In genomic region chr12:33000402-33000801, GRCm38 (mm10) we compare ENCODE assay signal across 20 mouse cellular contexts. TPM values are rescaled to one million over a fixed set of nuclear protein-coding genes. Genes with fewer than 3 reads are reported as not detected.
DNase-seq lines count a peak whose midpoint lies in the region; ATAC-seq and TF ChIP-seq lines count a peak whose summit lies in the region.
"Had no signal": no experiment of that assay in that cellular context is flagged by ENCODE, and none has a peak within 500 bp of the region (broad histone marks: within the 10 kb centered on the region; RNA-seq: fewer than 3 reads in every experiment).

No protein-coding gene starts in this region.

- 45% methylated on average over 4 of the region's 4 CpGs for WGBS in heart, postnatal 0 days
- WGBS in midbrain, embryonic 10.5 days, result 75% methylated on average over 4 of the region's 4 CpGs
- 72% methylated on average over 4 of the region's 4 CpGs for WGBS in midbrain, embryonic 11.5 days

- no peak overlapping the region for H3K4me2 ChIP-seq in heart, postnatal 0 days (ENCODE audit: low read depth, low read length)
- H3K4me2 ChIP-seq in midbrain, embryonic 11.5 days, result no peak overlapping the region
- H3K4me2 ChIP-seq: embryonic facial prominence, embryonic 15.5 days; heart, embryonic 11.5 days; kidney, embryonic 15.5 days had no signal

- no peak overlapping the region for H3K4me3 ChIP-seq in heart, postnatal 0 days (ENCODE audit: low read depth, low read length)
- no peak overlapping the region for H3K4me3 ChIP-seq in midbrain, embryonic 10.5 days
- no peak overlapping the region for H3K4me3 ChIP-seq in midbrain, embryonic 11.5 days (ENCODE audit: low read depth, low read length)
- H3K4me3 ChIP-seq: embryonic facial prominence, embryonic 15.5 days; gastrocnemius, adult 2 months; kidney, embryonic 15.5 days had no signal

- H3K4me1 ChIP-seq in heart, postnatal 0 days (ENCODE audit: control insufficient read depth, insufficient read depth), result peaks cover 12% of the 10 kb centered on the region
- H3K4me1 ChIP-seq in midbrain, embryonic 10.5 days, result peaks cover 14% of the 10 kb centered on the region
- no peaks in the 10 kb centered on the region for H3K4me1 ChIP-seq in midbrain, embryonic 11.5 days (ENCODE audit: control insufficient read depth, insufficient read depth, low read length)
- H3K4me1 ChIP-seq: kidney, embryonic 15.5 days had no signal

- H3K36me3 ChIP-seq in heart, postnatal 0 days (replicated peaks; ENCODE audit: control insufficient read depth, insufficient read depth, low read length), result no peaks in the 10 kb centered on the region
- H3K36me3 ChIP-seq in midbrain, embryonic 10.5 days, result no peaks in the 10 kb centered on the region
- H3K36me3 ChIP-seq in midbrain, embryonic 11.5 days (ENCODE audit: control insufficient read depth, insufficient read depth, low read length), result no peaks in the 10 kb centered on the region
- H3K36me3 ChIP-seq: embryonic facial prominence, embryonic 15.5 days; kidney, embryonic 15.5 days had no signal

- TF ChIP-seq EP300 in heart, postnatal 0 days (IDR thresholded peaks at IDR 0.05; ENCODE audit: low read depth), result no peak

- peak; percentile 23 for DNase-seq in heart, postnatal 0 days (ENCODE audit: low spot score)
- DNase-seq in heart, postnatal 25 days (ENCODE audit: low spot score), result no peak
- peak; percentile 3 for DNase-seq in midbrain, embryonic 10.5 days (ENCODE audit: low spot score)
- DNase-seq in midbrain, embryonic 11.5 days (ENCODE audit: low spot score, missing footprints), result no peak
- DNase-seq in NIH3T3 (ENCODE audit: low read depth), result peak; percentile 53
- DNase-seq: adrenal gland, postnatal 10 days; cerebellum, adult 8-10 months; cerebellum, postnatal 36 days; embryo, embryonic 11 days; gastrocnemius, adult 2 months; heart, postnatal 10 days; kidney, adult 11 months; kidney, postnatal 36 days; layer of hippocampus, postnatal 36 days; lung, postnatal 10 days had no signal

- TF ChIP-seq CTCF in heart, postnatal 0 days (IDR thresholded peaks at IDR 0.05; ENCODE audit: low read depth), result no peak

- intact Hi-C loops in heart, postnatal 25 days (cut with DNase I), result no loop called here

- no peaks in the 10 kb centered on the region for H3K27me3 ChIP-seq in heart, postnatal 0 days (ENCODE audit: control insufficient read depth, insufficient read depth, low read length)
- H3K27me3 ChIP-seq in midbrain, embryonic 10.5 days (ENCODE audit: low read depth, poor library complexity, severe bottlenecking), result no peaks in the 10 kb centered on the region
- H3K27me3 ChIP-seq in midbrain, embryonic 11.5 days (ENCODE audit: control insufficient read depth, insufficient read depth, low read length), result no peaks in the 10 kb centered on the region
- H3K27me3 ChIP-seq: embryonic facial prominence, embryonic 15.5 days; kidney, embryonic 15.5 days had no signal

- H3K9me3 ChIP-seq in heart, postnatal 0 days (replicated peaks; ENCODE audit: control insufficient read depth, low read length), result no peaks in the 10 kb centered on the region
- no peaks in the 10 kb centered on the region for H3K9me3 ChIP-seq in midbrain, embryonic 10.5 days (replicated peaks)
- H3K9me3 ChIP-seq in midbrain, embryonic 11.5 days (ENCODE audit: control insufficient read depth, low read length), result no peaks in the 10 kb centered on the region
- H3K9me3 ChIP-seq: embryonic facial prominence, embryonic 15.5 days; kidney, embryonic 15.5 days had no signal

- no peak overlapping the region for H3K9ac ChIP-seq in heart, postnatal 0 days (replicated peaks; ENCODE audit: low read depth, low read length)
- no peak overlapping the region for H3K9ac ChIP-seq in midbrain, embryonic 11.5 days (ENCODE audit: low read length)
- H3K9ac ChIP-seq: embryonic facial prominence, embryonic 15.5 days; kidney, embryonic 15.5 days had no signal

- H3K27ac ChIP-seq in heart, postnatal 0 days (ENCODE audit: low read depth), result no peak overlapping the region
- no peak overlapping the region for H3K27ac ChIP-seq in midbrain, embryonic 10.5 days (replicated peaks)
- H3K27ac ChIP-seq in midbrain, embryonic 11.5 days (ENCODE audit: low read depth, low read length), result no peak overlapping the region
- H3K27ac ChIP-seq: embryonic facial prominence, embryonic 15.5 days; gastrocnemius, adult 2 months; kidney, embryonic 15.5 days had no signal

- no peak for ATAC-seq in heart, postnatal 0 days (ENCODE audit: insufficient read depth, low read depth)
- no peak for ATAC-seq in midbrain, embryonic 11.5 days (ENCODE audit: low FRiP score)
- peak; percentile 17; the same call in 1 of the 2 replicates for ATAC-seq in granulocyte monocyte progenitor cell, adult 5-6 weeks (replicated peaks; ENCODE audit: poor library complexity, severe bottlenecking)
- ATAC-seq in inflammation-experienced regulatory T-cells, adult 6 months, result no peak

RNA-seq across cellular contexts. Expression of gene Sypl, which starts 46.7 kb away (rescaled TPM):
- total RNA-seq in heart, postnatal 0 days (2014; rRNA removed; ENCODE audit: low replicate concordance), result 25.2 and 45.0 TPM in 2 replicates
- 91.1 and 96.3 TPM in 2 replicates for polyA plus RNA-seq in heart, postnatal 0 days (2015; fragmentation: Nextera tagmentation; extraction: Ambion mirVana)
- total RNA-seq in heart, postnatal 25 days (2021), result 10 to 100 TPM; 85.3 to 86.1 TPM
- polyA plus RNA-seq in midbrain, embryonic 10.5 days (2016; fragmentation: Nextera tagmentation; extraction: Ambion mirVana), result 41.7 and 47.7 TPM in 2 replicates
- 45.3 and 52.8 TPM in 2 replicates for polyA plus RNA-seq in midbrain, embryonic 11.5 days (2014; fragmentation: Nextera tagmentation; extraction: Ambion mirVana)
- total RNA-seq in granulocyte monocyte progenitor cell, adult 5-6 weeks (2014; fragmentation: Nextera tagmentation), result 115 and 136 TPM in 2 replicates
- total RNA-seq in granulocyte monocyte progenitor cell, adult 5-6 weeks (2017), result 78.7 and 79.8 TPM in 2 replicates
- polyA plus RNA-seq in inflammation-experienced regulatory T-cells, adult 6 months (2017; shearing (Covaris generic)), result 100 to 1,000 TPM in 2 of 3 experiments, 10 to 100 TPM in 1; 64.6 to 105 (median 104) TPM

Comparison
In these comparisons a context has a peak if more than half of its experiments do, and no peak if none do; other contexts are left out.
1. DNase-seq: peak in heart, postnatal 0 days (single experiment), midbrain, embryonic 10.5 days (single experiment) and NIH3T3 (single experiment); none in heart, postnatal 25 days (single experiment) and midbrain, embryonic 11.5 days (single experiment).